Mouse (Mus musculus) E14TG2a.4 (cell line): ENCODE results near the gene Ebf3.

Experiments
- CTCF ChIP-seq: conservative IDR thresholded peaks from 2 replicates; pipeline ENCODE4 v1.5.1; 2014; ENCODE audit warnings: low read length
- NANOG ChIP-seq: IDR thresholded peaks from 2 replicates; pipeline ENCODE4 v1.6.1; 2014; ENCODE audit warnings: borderline replicate concordance, low read length, mixed read lengths
- POU5F1 ChIP-seq: IDR thresholded peaks from 2 replicates; pipeline ENCODE4 v1.6.1; 2014; ENCODE audit warnings: low read length, borderline replicate concordance

- TF ChIP-seq CTCF = no peak
- no peak for TF ChIP-seq POU5F1
- no peak for TF ChIP-seq NANOG
Observed at GRCm38 (mm10) chr7:137147101-137147500, 167.1 kb downstream of the Ebf3 start.
